Mouse (Mus musculus) bone marrow macrophage, adult 2 months (primary cell): ENCODE results near the gene Arhgap23. TPM values are rescaled to one million over a fixed set of nuclear protein-coding genes. Genes with fewer than 3 reads are reported as not detected.
A peak's percentile ranks its signal among the peaks of the same experiment; 100 is the strongest.

ENCODE experiments used
- H3K27ac ChIP-seq: 2 replicates; pipeline ENCODE4 v1.5.1; 2012; ENCODE audit warnings: low read depth, low read length; ENCODE audit not compliant: insufficient read depth
- H3K4me1 ChIP-seq: 2 replicates; pipeline ENCODE4 v1.6.1; 2012; ENCODE audit warnings: low read length; ENCODE audit not compliant: control insufficient read depth, insufficient read depth
- H3K4me3 ChIP-seq: 2 replicates; pipeline ENCODE4 v1.5.1; 2012; ENCODE audit warnings: mild to moderate bottlenecking, low read length, moderate library complexity; ENCODE audit not compliant: insufficient read depth
- CTCF ChIP-seq: IDR thresholded peaks from 2 replicates; pipeline ENCODE4 v1.5.1; 2012; ENCODE audit warnings: low read depth, mild to moderate bottlenecking, low read length, moderate library complexity
- POLR2A ChIP-seq: IDR thresholded peaks from 2 replicates; pipeline ENCODE4 v1.6.1; 2012; ENCODE audit warnings: mild to moderate bottlenecking, low read depth, low read length, borderline replicate concordance
- polyA plus RNA-seq: library from polyadenylated mRNA; stranded (reverse); fragments of >200 nt; gene quantifications from 2 replicates; pipeline ENCODE4 v1.2.4, GENCODE M21; 2012; ENCODE audit not compliant: missing spikeins, insufficient read depth, insufficient read length

The Arhgap23 gene
- polyA plus RNA-seq, 1 experiment = 9.2 TPM

DNA sequence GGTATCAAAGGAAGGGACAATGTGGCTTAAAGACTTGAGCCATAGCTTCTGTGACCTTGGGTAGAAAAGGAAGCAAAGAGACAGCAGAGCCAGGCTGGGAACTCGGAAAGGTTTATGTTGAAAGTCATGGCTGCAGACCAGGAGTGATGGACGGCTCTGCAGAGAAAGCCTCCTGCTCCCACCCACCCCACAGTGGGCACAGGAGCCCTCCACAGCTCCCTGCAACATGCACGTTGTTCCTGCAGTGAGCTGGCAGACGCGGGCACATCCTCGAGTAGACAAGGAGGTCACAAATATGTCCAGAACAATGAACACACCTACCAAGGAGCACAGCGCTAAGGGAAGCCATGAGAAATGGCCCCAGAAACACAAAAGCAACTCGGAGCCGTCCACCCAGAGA, 128.6 kb downstream of the Arhgap23 start:
- H3K4me1 ChIP-seq = peaks cover 4% of the 10 kb centered on the region
- H3K27ac ChIP-seq = no peak overlapping the region
- no peak overlapping the region for H3K4me3 ChIP-seq
- TF ChIP-seq CTCF (no peak), POLR2A (no peak)

DNA sequence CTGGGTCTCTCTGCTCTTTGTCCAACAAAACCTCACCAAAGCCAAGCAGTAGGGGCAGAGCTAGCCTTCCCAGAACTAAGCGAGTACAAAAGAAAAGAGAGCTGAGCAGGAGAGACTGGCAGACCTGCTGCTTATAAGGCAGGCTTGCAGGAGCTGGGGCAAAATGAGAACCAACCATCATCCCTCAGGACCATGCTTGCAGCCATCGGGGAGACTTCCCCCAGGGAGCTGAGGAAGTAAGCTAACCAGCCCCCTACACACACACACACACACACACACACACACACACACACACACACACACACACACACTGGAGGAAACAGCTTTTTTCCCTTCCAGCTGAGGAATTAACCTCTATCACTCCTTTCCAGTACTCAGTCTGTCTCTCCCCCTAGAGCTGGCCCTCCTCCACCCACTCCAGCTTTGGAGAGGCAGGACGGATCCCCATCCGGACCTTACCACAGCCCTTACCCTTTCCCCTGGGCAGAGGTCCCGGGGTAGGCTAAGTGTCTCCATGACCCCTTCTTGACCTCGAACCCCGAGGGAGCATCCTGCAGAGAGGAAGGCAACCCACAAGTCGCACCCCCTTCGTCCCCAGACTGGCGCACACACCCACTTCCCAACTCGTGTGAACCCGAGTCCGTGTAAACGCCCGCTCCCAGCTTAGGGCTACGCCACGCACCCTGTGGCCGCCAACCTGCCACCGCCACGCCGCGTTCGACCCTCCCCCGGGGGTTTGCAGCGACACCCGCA, 130.7 kb downstream of the Arhgap23 start:
- H3K4me3 ChIP-seq = peak overlapping the region; percentile 30
- no peak overlapping the region for H3K27ac ChIP-seq
- TF ChIP-seq CTCF = no peak
- TF ChIP-seq POLR2A = no peak
- H3K4me1 ChIP-seq = peaks cover 4% of the 10 kb centered on the region

DNA sequence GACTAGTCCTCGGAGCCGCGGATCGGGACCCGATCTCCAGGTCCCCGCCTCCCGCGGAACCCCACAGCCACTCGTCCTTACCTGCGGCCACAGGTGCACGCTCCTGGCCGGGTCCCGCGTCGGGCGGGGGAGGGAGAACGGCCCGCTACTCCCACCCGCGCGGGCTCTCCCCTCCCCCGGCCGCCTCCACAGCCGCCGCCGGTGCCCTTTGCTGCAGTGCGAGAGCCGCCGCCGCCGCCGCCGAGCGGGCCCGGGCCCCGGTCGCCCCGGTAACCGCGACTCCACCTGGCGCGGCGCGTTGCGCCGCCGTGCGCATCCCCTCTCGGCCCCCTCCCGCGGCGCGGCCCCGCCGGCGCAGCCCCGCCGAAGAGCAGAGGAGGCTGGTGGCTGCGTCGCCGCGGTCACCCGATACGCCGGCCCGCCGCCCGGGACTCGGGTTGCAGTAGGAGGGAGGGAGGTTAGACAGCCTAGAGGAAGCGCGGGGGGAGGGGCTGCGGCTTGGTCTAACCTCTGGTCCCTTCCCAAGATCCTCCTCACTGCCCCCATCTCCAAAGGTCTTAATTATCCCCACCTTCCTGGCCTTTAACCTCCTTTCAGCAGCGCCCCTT, 131.6 kb downstream of the Arhgap23 start:
- TF ChIP-seq CTCF (no peak), POLR2A (no peak)
- peaks cover 4% of the 10 kb centered on the region for H3K4me1 ChIP-seq
- H3K4me3 ChIP-seq = peak overlapping the region; percentile 43
- no peak overlapping the region for H3K27ac ChIP-seq

DNA sequence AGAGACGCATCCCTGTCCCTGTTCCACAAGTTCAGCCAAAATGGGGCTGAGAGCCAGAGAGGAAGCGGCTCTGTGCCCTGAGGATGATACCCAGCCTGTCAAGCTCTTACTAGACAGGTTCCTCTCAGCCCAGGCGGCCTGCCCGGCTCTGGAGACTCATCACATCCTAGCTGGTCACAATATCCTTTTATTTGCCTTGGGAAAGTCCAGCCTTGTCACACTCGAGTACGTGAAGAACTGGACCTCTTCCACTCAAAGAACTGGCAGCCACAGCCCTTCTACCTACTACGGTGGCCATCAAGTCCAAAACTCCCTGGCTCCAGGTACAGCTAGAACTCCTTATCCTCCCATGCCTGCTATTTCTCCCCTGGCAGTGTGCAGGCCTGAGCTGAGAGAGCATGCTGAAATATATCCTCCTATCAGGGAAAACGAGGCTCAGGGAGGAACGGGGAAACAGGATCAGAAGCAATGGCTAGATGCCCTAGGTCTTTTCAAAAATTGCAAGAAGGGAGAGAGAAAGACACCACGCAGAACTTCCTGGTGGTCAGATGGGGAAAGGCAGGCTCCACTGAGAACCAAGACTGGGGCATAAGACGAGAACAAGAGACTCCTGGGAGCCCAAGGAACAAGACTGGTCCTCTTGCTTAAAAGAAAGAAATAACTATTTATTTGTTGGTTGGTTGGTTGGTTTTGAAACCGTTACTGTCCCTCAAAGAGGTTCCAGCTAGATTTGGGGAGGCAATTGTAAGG, 132.8 kb downstream of the Arhgap23 start:
- Histone ChIP-seq H3K4me1 (peaks cover 4% of the 10 kb centered on the region), H3K4me3 (no peak overlapping the region), H3K27ac (no peak overlapping the region)
- TF ChIP-seq POLR2A (no peak), CTCF (no peak)

DNA sequence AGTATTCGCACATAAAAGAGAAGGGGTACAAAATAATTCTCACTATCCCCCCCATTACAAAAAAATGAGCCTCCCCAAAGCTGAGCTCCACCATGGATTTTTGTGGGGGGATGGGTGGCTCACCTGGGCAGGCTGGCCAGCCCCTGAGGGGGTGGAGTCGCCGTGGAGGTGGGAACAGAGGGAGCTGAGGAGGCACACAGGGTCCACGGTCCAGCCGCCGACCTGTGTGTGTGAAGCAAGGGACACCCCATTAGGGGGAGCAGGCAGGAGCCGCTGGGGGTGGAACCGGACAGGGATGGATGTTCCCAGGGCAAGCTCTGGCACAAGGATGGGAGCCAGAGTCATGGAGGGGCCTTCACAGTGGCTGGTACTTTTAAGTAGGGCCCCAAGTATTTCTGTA, 133.4 kb downstream of the Arhgap23 start:
- H3K4me1 ChIP-seq = peaks cover 4% of the 10 kb centered on the region
- H3K27ac ChIP-seq = no peak overlapping the region
- H3K4me3 ChIP-seq = no peak overlapping the region
- TF ChIP-seq POLR2A (no peak), CTCF (no peak)

Other genes starting within 250 kb of the Arhgap23 start
- gene Kpnb1, start 227.7 kb upstream of the Arhgap23 start, polyA plus RNA-seq = 84.9 and 87.9 TPM in 2 replicates
- 102 and 112 TPM in 2 replicates for gene Npepps, start 134.9 kb upstream of the Arhgap23 start, polyA plus RNA-seq
- 33.0 and 37.6 TPM in 2 replicates for gene Mrpl45, start 99.8 kb upstream of the Arhgap23 start, polyA plus RNA-seq
- gene Gpr179, start 63.5 kb upstream of the Arhgap23 start, polyA plus RNA-seq = 0.12 TPM in 1 of 2 replicates, not detected in the other
- 9.2 and 10.3 TPM in 2 replicates for gene Socs7, start 53.0 kb upstream of the Arhgap23 start, polyA plus RNA-seq
- gene 4933428G20Rik, start 84.8 kb downstream of the Arhgap23 start, polyA plus RNA-seq = not detected in 2 replicates
- not detected in 2 replicates for gene Srcin1, start 160.7 kb downstream of the Arhgap23 start, polyA plus RNA-seq
- 2.5 and 3.0 TPM in 2 replicates for gene Epop, start 214.2 kb downstream of the Arhgap23 start, polyA plus RNA-seq
- 40.4 and 48.7 TPM in 2 replicates for gene Mllt6, start 247.9 kb downstream of the Arhgap23 start, polyA plus RNA-seq